Mouse (Mus musculus) limb, embryonic 11.5 days (tissue): ENCODE measurements around the gene Ppbp. TPM values are rescaled to one million over a fixed set of nuclear protein-coding genes. Genes with fewer than 3 reads are reported as not detected.

Experiments used
- ATAC-seq: fragments of 200-750 bp; cut with Nextera tagmentation; 2 replicates; pipeline ENCODE4 v1.8.0; 2017; ENCODE audit warnings: low read depth; ENCODE audit not compliant: insufficient number of reproducible peaks, low FRiP score, low TSS enrichment
- DNase-seq: peaks from one replicate; pipeline ENCODE4 v3.0.0-alpha.2; 2015; ENCODE audit warnings: low spot score
- H3K27ac ChIP-seq: fragments of 300-500 bp; sonication (generic); replicated peaks from 2 replicates; pipeline ENCODE4 v1.5.1; 2014; ENCODE audit warnings: low read depth, mild to moderate bottlenecking, low read length
- H3K27me3 ChIP-seq: fragments of 300-500 bp; sonication (generic); 2 replicates; pipeline ENCODE4 v1.6.1; 2014; ENCODE audit warnings: mild to moderate bottlenecking, low read length, mixed read lengths; ENCODE audit not compliant: control insufficient read depth, insufficient read depth
- H3K36me3 ChIP-seq: fragments of 300-500 bp; sonication (generic); 2 replicates; pipeline ENCODE4 v1.6.1; 2014; ENCODE audit warnings: mild to moderate bottlenecking, low read length, moderate library complexity, mixed read lengths; ENCODE audit not compliant: control insufficient read depth, insufficient read depth
- H3K4me1 ChIP-seq: fragments of 300-500 bp; sonication (generic); 2 replicates; pipeline ENCODE4 v1.6.1; 2014; ENCODE audit warnings: low read length, mixed read lengths; ENCODE audit not compliant: control insufficient read depth, insufficient read depth
- H3K4me2 ChIP-seq: fragments of 300-500 bp; sonication (generic); 2 replicates; pipeline ENCODE4 v1.6.1; 2014; ENCODE audit warnings: low read depth, mild to moderate bottlenecking, moderate library complexity; ENCODE audit not compliant: severe bottlenecking
- H3K4me3 ChIP-seq: fragments of 300-500 bp; sonication (generic); 2 replicates; pipeline ENCODE4 v1.5.1; 2014; ENCODE audit warnings: low read depth, low read length
- H3K9ac ChIP-seq: fragments of 300-500 bp; sonication (generic); 2 replicates; pipeline ENCODE4 v1.6.1; 2014; ENCODE audit warnings: mild to moderate bottlenecking, low read length
- H3K9me3 ChIP-seq: fragments of 300-500 bp; sonication (generic); 2 replicates; pipeline ENCODE4 v1.6.1; 2016; ENCODE audit warnings: low read length; ENCODE audit not compliant: control insufficient read depth
- WGBS: fragments of 180-500 bp; shearing (Covaris S2); extraction: QIAGEN DNeasy Blood & Tissue Kit; methylation state at CpG from one replicate; pipeline ENCODE4 v1.1.7; 2014; 5-methylcytosine and 5-hydroxymethylcytosine counted together
- polyA plus RNA-seq: library from polyadenylated mRNA; unstranded; fragments of >200 nt; fragmentation: Nextera tagmentation; extraction: Ambion mirVana; gene quantifications from 2 replicates; pipeline ENCODE4 v1.2.1, GENCODE M21; 2014

Gene Ppbp
- polyA plus RNA-seq = 17.2 and 19.4 TPM in 2 replicates

DNA sequence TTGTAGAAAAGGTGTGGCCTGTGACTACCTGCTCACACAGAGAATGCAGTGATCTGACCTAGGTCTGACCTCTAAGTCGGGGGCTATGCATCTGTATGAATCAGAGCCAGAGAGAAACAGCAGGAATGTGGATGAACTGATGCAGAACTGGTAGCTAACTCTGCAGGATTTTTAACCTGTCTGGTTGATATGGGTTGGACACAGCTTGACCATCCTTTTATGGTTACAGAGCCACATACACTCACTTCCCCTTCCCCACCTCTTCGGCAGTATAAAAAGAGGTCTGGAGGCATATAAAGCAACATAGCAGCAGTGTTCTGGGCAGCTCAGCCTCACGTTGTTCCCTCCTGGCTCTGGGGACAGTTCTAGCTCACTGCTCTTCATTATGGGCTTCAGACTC is at the start of gene Ppbp:
Gene Ppbp (plus strand): TSS at position 301 of the 400 bp plus-strand sequence.
- H3K4me2 ChIP-seq = no peak within 1 kb of the TSS
- ATAC-seq = no peak
- H3K27me3 ChIP-seq = no peaks in the 10 kb centered on the region
- 59% methylated on average over 3 of the region's 3 CpGs for WGBS
- no peak for DNase-seq
- H3K9me3 ChIP-seq = no peaks in the 10 kb centered on the region
- no peak within 1 kb of the TSS for H3K4me3 ChIP-seq
- no peaks in the 10 kb centered on the region for H3K36me3 ChIP-seq
- no peaks in the 10 kb centered on the region for H3K4me1 ChIP-seq
- no peak within 1 kb of the TSS for H3K9ac ChIP-seq
- H3K27ac ChIP-seq = no peak within 1 kb of the TSS

DNA sequence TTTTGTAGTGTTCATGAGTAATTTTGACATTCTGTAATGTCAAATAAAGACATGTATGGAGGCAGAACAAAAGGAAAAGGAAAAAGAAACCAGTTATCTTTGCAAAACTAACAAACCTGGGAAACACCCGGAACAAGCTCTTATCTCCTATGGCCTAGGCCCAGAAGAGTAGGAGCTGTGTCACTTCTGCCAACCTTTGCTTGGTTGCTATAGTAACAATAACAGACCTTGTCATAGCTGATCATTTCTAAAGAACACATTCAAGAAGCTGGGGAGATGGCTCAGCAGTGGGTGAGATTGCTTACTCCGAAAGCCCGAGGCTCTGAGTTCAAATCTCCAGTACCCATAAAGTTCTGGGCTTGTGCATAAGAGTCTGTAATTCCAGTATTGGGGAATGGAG is 45.7 kb upstream of the Ppbp start:
- Histone ChIP-seq H3K9me3 (no peaks in the 10 kb centered on the region), H3K27ac (no peak overlapping the region), H3K27me3 (no peaks in the 10 kb centered on the region), H3K9ac (no peak overlapping the region), H3K36me3 (no peaks in the 10 kb centered on the region), H3K4me1 (no peaks in the 10 kb centered on the region), H3K4me3 (no peak overlapping the region), H3K4me2 (no peak overlapping the region)
- DNase-seq (no peak), ATAC-seq (no peak)
- WGBS = 93% methylated on average over 3 of the region's 3 CpGs

DNA sequence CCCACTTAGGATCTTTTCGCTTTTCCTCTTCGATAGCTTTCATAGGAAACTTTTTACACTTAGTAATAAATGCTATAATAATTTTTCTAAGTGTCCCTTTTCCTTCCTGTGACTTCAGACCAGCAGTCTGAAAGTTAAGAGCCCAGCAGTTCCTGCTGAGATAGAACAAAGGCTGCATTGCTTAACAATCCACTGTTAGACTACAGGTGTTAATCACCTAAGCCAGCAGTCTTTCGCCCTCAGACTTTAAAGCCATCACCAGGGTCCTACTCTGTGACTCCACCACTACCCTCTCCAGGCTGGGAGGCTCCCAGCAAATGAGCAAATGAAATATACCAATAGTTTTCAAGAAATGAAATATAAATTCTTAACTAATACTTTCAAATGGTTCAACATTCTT is 40.1 kb upstream of the Ppbp start:
- WGBS = 23% methylated on average over 3 of the region's 3 CpGs

DNA sequence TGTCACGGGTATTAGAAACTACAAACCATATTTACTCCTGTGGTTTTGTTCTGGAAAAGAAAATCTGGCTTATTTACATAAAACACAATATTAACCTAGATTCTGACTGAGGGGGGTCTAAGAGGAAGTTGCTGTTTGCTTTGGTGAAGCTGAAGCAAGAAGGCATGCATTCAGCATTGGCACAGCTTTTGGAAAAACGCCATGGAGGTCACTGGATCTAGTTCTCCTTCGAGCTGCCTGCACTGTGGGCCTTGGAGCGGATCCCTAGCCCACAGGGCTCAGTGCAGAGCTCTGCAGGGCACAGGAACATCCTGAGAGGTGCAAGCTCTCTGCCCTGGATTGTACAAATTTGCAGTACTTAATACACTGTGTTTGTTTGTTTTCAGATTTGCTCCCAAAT is 36.8 kb upstream of the Ppbp start:
- H3K36me3 ChIP-seq = no peaks in the 10 kb centered on the region
- H3K4me3 ChIP-seq = no peak overlapping the region
- H3K4me1 ChIP-seq = peaks cover 4% of the 10 kb centered on the region; the same call in 1 of the 2 replicates
- DNase-seq (no peak), ATAC-seq (no peak)
- 80% methylated on average over 4 of the region's 4 CpGs for WGBS
- no peaks in the 10 kb centered on the region for H3K9me3 ChIP-seq
- H3K9ac ChIP-seq = no peak overlapping the region
- H3K27me3 ChIP-seq = no peaks in the 10 kb centered on the region
- H3K4me2 ChIP-seq = no peak overlapping the region
- H3K27ac ChIP-seq = no peak overlapping the region

More for the DNA sequence above, 40.1 kb upstream of the Ppbp start:
- Histone ChIP-seq H3K27ac (no peak overlapping the region), H3K27me3 (no peaks in the 10 kb centered on the region), H3K9me3 (no peaks in the 10 kb centered on the region), H3K9ac (no peak overlapping the region), H3K4me2 (no peak overlapping the region), H3K4me3 (no peak overlapping the region), H3K4me1 (peaks cover 4% of the 10 kb centered on the region; the same call in 1 of the 2 replicates), H3K36me3 (no peaks in the 10 kb centered on the region)
- no peak for DNase-seq
- ATAC-seq = no peak

DNA sequence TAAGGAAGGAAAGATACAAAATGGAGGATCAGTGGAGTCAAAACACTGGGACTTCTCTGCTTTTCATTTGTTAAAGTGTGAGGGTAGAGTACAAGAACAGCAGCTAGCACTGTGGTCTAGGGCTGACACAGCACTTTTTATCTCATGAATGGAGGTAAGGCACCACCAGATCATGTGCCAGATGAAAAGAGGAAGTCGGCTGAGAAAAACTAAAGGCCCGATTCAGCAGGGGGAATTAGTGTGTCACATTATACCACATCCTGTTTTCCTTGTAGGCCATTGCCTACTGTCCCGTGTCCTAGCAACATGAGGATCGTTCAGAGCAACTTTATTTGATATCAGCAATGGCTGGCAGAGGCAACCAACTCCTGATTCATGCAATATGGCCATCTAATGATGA is 26.3 kb upstream of the Ppbp start:
- Histone ChIP-seq H3K4me2 (no peak overlapping the region), H3K27ac (no peak overlapping the region), H3K9me3 (no peaks in the 10 kb centered on the region), H3K9ac (no peak overlapping the region), H3K4me3 (no peak overlapping the region), H3K4me1 (no peaks in the 10 kb centered on the region), H3K36me3 (no peaks in the 10 kb centered on the region), H3K27me3 (no peaks in the 10 kb centered on the region)
- WGBS = 80% methylated on average over 4 of the region's 4 CpGs
- ATAC-seq (no peak), DNase-seq (no peak)

DNA sequence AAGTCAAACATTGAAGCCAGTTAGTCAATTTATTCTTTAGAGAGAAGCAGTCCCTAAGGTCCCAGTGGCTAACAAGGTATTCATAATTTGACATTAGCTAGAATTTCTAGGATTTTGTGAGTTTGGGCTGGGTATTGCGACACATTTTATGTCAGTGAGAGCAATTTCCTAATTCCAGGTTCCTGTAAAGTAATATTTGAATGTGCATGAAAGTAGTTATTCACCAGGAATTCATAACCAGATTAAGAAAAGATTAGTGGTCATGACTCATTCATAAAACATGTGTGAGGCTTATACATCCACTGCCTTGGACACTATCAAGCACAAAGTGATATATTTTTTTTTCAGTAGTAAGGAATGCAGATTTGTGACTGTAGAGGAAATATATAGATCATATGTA is 14.4 kb upstream of the Ppbp start:
- ATAC-seq = no peak
- Histone ChIP-seq H3K4me1 (peaks cover 9% of the 10 kb centered on the region), H3K9ac (no peak overlapping the region), H3K4me3 (no peak overlapping the region), H3K36me3 (no peaks in the 10 kb centered on the region), H3K27ac (no peak overlapping the region), H3K9me3 (no peaks in the 10 kb centered on the region), H3K4me2 (no peak overlapping the region), H3K27me3 (no peaks in the 10 kb centered on the region)
- DNase-seq = no peak
- WGBS = 94% methylated on average over 1 of the region's 1 CpGs

DNA sequence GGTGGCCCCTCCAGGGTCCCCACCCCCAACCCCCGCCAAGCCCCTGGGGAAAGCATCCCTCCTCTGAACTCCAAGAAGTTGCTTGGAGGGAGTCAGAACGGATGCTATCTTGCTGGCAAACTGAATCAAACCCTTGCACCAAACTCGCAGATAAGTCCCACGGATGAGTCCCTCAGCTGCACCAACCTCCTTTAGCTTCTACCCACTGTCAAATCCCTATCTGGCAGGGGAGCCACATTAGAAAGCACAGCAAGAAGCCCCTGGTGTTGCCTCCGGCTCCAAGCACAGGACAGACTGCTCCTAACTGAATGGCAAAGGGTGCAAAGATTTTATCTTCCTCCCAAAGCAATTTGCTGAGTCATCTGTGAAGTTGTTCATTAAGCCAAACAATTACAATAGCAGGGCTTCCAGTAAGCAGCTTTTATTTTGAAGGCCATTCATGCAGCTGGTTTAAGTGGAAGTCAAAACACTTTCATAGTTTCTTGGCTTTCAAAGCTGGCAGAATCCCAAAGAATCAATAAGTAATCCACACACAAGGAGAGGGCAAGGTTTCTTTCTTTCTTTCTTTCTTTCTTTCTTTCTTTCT is 10.2 kb upstream of the Ppbp start:
- Histone ChIP-seq H3K9me3 (no peaks in the 10 kb centered on the region), H3K27me3 (peaks cover 4% of the 10 kb centered on the region), H3K9ac (no peak overlapping the region), H3K27ac (no peak overlapping the region), H3K4me1 (peaks cover 12% of the 10 kb centered on the region), H3K4me2 (no peak overlapping the region), H3K36me3 (no peaks in the 10 kb centered on the region), H3K4me3 (no peak overlapping the region)
- DNase-seq = no peak
- 47% methylated on average over 5 of the region's 5 CpGs for WGBS
- no peak for ATAC-seq

DNA sequence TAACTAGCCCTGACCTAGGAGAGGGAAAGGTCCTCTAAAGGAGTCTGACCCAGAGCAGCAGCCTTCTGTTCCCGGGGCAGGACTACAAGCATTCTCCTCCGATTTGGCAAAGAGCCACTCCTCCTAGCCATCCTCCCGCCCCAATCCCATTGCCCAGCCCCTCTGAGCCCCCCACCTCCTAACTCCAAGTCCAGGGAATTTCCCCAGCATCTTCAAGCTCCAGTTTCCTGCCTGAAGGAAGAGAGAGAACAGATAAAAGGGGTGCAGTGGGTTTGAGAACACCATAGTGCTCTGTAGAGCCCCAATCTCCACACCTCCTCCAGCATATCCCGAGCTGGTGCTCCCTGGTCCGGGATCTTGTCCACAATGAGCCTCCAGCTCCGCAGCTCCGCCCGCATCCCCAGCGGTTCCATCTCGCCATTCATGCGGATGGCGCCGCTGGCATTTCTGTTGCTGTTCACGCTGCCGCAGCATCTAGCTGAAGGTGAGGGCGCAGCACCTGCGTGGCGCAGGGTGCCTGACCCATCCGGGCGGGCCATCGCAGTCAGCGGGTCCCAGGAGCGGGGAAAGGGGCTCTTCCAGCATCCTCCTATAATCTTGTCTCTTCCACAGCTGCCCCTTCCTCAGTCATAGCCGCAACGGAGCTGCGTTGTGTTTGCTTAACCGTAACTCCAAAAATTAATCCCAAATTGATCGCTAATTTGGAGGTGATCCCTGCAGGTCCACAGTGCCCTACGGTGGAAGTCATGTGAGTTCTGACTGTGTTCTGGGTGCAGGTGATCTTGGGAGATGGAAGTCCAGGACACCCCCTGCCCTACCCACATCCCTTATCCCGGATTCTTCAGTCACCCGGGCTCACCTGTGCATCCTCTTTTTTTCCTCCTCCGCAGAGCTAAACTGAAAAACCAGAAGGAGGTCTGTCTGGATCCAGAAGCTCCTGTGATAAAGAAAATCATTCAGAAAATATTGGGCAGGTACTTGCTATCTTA is 8.9 kb upstream of the Ppbp start, which contains the start of gene Cxcl5:
Gene Cxcl5 (plus strand): TSS at position 284 of the 989 bp plus-strand sequence.
- H3K4me1 ChIP-seq = peaks cover 12% of the 10 kb centered on the region
- H3K27ac ChIP-seq = no peak within 1 kb of the TSS
- no peaks in the 10 kb centered on the region for H3K9me3 ChIP-seq
- H3K27me3 ChIP-seq = peaks cover 4% of the 10 kb centered on the region
- WGBS = 7% methylated on average over 32 of the region's 32 CpGs
- no peak within 1 kb of the TSS for H3K9ac ChIP-seq
- DNase-seq (peak; percentile 42), ATAC-seq (no peak)
- peak within 1 kb of the TSS; percentile 63 for H3K4me2 ChIP-seq
- H3K36me3 ChIP-seq = no peaks in the 10 kb centered on the region
- H3K4me3 ChIP-seq = peak within 1 kb of the TSS; percentile 29
